Mouse (Mus musculus): ENCODE measurements around the gene Aqp9. TPM values are rescaled to one million over a fixed set of nuclear protein-coding genes. Genes with fewer than 3 reads are reported as not detected.
"Not testable (repeated sequence)": the region's sequence is repeated elsewhere in the genome, so short reads cannot be mapped to it uniquely, and the experiment has no call there.

Aqp9 gene
- total and polyA plus RNA-seq, 3 experiments: 64.8 to 76.1 TPM; not detected in 1

DNA sequence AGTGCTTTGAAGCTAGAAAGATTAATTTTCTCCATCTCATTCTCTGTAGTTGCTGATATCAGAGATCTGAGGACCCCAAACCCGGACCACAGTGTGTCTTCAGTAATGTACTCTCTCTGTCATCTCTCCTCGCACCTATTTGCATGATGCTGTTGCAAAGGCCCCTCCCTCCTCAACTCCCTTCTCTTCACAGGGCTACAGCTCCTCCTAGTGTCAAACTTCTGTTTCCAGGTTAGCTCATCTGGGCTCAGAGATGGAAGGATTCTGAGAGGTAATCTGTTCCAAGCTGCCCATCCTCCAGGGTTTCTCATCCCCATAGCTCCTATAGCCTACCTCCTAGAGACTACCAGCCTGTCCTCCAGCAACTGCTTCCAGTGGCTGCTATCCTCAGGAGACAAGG is 42.3 kb downstream of the Aqp9 start:
- H3K9me3 ChIP-seq (replicated peaks; ENCODE audit: insufficient read depth, low read length): no peaks in the 10 kb centered on the region
- H3K4me1 ChIP-seq (ENCODE audit: control insufficient read depth in 1 of 2, insufficient read depth in 2 of 2, low read length in 2 of 2): no peaks in the 10 kb centered on the region
- no peaks in the 10 kb centered on the region for H3K27me3 ChIP-seq (ENCODE audit: control insufficient read depth in 1 of 2, insufficient read depth in 2 of 2, low read length in 2 of 2)
- no peak overlapping the region for H3K9ac ChIP-seq (ENCODE audit: control insufficient read depth, low read depth, low read length, poor library complexity, severe bottlenecking)
- peak; percentile 67 for DNase-seq (ENCODE audit: low read depth, low spot score)
- peaks cover 0 to 35% of the 10 kb centered on the region in 2 experiments; a peak in 2 of 4 replicates for H3K36me3 ChIP-seq (ENCODE audit: control insufficient read depth in 1 of 2, insufficient read depth in 2 of 2, low read length in 2 of 2)
- TF ChIP-seq USF1 (IDR thresholded peaks at IDR 0.05; ENCODE audit: low read depth, low read length) (no peak), EP300 (IDR thresholded peaks at IDR 0.05; ENCODE audit: low read depth in 1 of 2, low read length in 2 of 2) (no peak), RCOR1 (IDR thresholded peaks at IDR 0.05; ENCODE audit: low read depth, low read length) (no peak), POLR2AphosphoS5 (IDR thresholded peaks at IDR 0.05; ENCODE audit: borderline replicate concordance, low read depth, low read length) (no peak), TAL1 (IDR thresholded peaks at IDR 0.05; ENCODE audit: low read length) (no peak), ELF1 (IDR thresholded peaks at IDR 0.05; ENCODE audit: low read depth, low read length) (no peak), JUND (IDR thresholded peaks at IDR 0.05; ENCODE audit: low read depth, low read length) (no peak), MXI1 (IDR thresholded peaks at IDR 0.05; ENCODE audit: low read depth, low read length) (no peak), E2F4 (IDR thresholded peaks at IDR 0.05; ENCODE audit: borderline replicate concordance, low read depth, low read length) (no peak), MEF2A (IDR thresholded peaks at IDR 0.05; ENCODE audit: extremely low read depth, insufficient replicate concordance, low read depth, low read length, poor library complexity, severe bottlenecking) (no peak), GABPA (IDR thresholded peaks at IDR 0.05; ENCODE audit: low read depth, low read length) (no peak), ZNF384 (IDR thresholded peaks at IDR 0.05; ENCODE audit: low read depth, low read length) (no peak), RAD21 (IDR thresholded peaks at IDR 0.05; ENCODE audit: low read depth, low read length) (peak; percentile 58), ZC3H11A (IDR thresholded peaks at IDR 0.05; ENCODE audit: low read depth, low read length) (peak; percentile 30), MAZ (IDR thresholded peaks at IDR 0.05; ENCODE audit: low read depth, low read length) (peak; percentile 71), BHLHE40 (IDR thresholded peaks at IDR 0.05; ENCODE audit: borderline replicate concordance, low read depth, low read length) (no peak), CHD1 (IDR thresholded peaks at IDR 0.05; ENCODE audit: low read depth, low read length) (no peak), SMC3 (IDR thresholded peaks at IDR 0.05; ENCODE audit: low read depth, low read length) (peak; percentile 54), CTCF (IDR thresholded peaks at IDR 0.05 in 2 of 3, conservative IDR thresholded peaks at IDR 0.05 in 1 of 3; ENCODE audit: control insufficient read depth in 1 of 3, insufficient read depth in 1 of 3, low read depth in 2 of 3, low read length in 3 of 3, poor library complexity in 1 of 3, severe bottlenecking in 1 of 3) (peak; percentile 55 to 69 (median 58)), SIN3A (IDR thresholded peaks at IDR 0.05; ENCODE audit: low read length) (no peak), CHD2 (IDR thresholded peaks at IDR 0.05; ENCODE audit: low read length) (no peak)
- H3K27ac ChIP-seq (ENCODE audit: control insufficient read depth, low read depth, low read length): no peak overlapping the region
- no peaks in the 10 kb centered on the region for H3K79me2 ChIP-seq (ENCODE audit: control insufficient read depth, insufficient read depth, low read length, poor library complexity)
- no peak overlapping the region for H3K4me3 ChIP-seq (ENCODE audit: control insufficient read depth in 1 of 2, insufficient read depth in 1 of 2, low read depth in 2 of 2, low read length in 2 of 2)

DNA sequence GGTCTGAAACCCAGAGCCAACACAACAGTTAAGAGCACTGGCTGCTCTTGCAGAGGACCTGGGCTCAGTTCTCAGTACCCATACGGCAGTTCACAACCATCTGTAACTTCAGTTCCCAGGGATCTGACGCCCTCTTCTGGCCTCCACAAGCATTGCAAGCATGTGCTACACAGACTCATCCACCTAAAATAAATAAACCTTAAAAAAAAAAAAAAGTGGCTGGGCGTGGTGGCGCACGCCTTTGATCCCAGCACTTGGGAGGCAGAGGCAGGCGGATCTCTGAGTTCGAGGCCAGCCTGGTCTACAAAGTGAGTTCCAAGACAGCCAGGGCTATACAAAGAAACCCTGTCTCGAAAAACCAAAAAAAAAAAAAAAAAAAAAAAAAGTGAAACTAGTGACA is 45.4 kb downstream of the Aqp9 start:
- peaks cover 0 to 20% of the 10 kb centered on the region in 2 experiments; a peak in 2 of 4 replicates for H3K36me3 ChIP-seq (ENCODE audit: control insufficient read depth in 1 of 2, insufficient read depth in 2 of 2, low read length in 2 of 2)
- not testable (repeated sequence) for H3K27me3 ChIP-seq (ENCODE audit: control insufficient read depth in 1 of 2, insufficient read depth in 2 of 2, low read length in 2 of 2); H3K27ac ChIP-seq (ENCODE audit: control insufficient read depth, low read depth, low read length); H3K9me3 ChIP-seq (replicated peaks; ENCODE audit: insufficient read depth, low read length); H3K9ac ChIP-seq (ENCODE audit: control insufficient read depth, low read depth, low read length, poor library complexity, severe bottlenecking); H3K79me2 ChIP-seq (ENCODE audit: control insufficient read depth, insufficient read depth, low read length, poor library complexity); H3K4me1 ChIP-seq (ENCODE audit: control insufficient read depth in 1 of 2, insufficient read depth in 2 of 2, low read length in 2 of 2); H3K4me3 ChIP-seq (ENCODE audit: control insufficient read depth in 1 of 2, insufficient read depth in 1 of 2, low read depth in 2 of 2, low read length in 2 of 2)
- DNase-seq (ENCODE audit: low read depth, low spot score): peak; percentile 31
- TF ChIP-seq CTCF (IDR thresholded peaks at IDR 0.05 in 2 of 3, conservative IDR thresholded peaks at IDR 0.05 in 1 of 3; ENCODE audit: control insufficient read depth in 1 of 3, insufficient read depth in 1 of 3, low read depth in 2 of 3, low read length in 3 of 3, poor library complexity in 1 of 3, severe bottlenecking in 1 of 3): peak; percentile 28 to 43 (median 32); a peak in 5 of 6 replicates
- TF ChIP-seq ZNF384 (IDR thresholded peaks at IDR 0.05; ENCODE audit: low read depth, low read length): peak; percentile 66
- TF ChIP-seq SMC3 (IDR thresholded peaks at IDR 0.05; ENCODE audit: low read depth, low read length): 0 out of 2 replicates have a peak, but pooled peaks have one; percentile 9

Measured in MEL (cell line).